Mouse (Mus musculus) lung, adult 10 weeks (tissue): ENCODE data around the gene Fat4. TPM values are rescaled to one million over a fixed set of nuclear protein-coding genes. Genes with fewer than 3 reads are reported as not detected.

Source experiments
- polyA plus RNA-seq: library from polyadenylated mRNA; stranded (reverse); fragments of 350-450 nt; fragmentation: Illumina TruSeq; extraction: RNeasy Lipid Tissue Mini Kit (QIAGEN cat#74804); gene quantifications from one replicate; pipeline ENCODE4 v1.2.3, GENCODE M21; 2014; ENCODE audit warnings: low read depth, low replicate concordance; ENCODE audit not compliant: insufficient read depth

Fat4 gene
- 0.82 TPM for polyA plus RNA-seq

GRCm38 (mm10) chr3:38886890-38887355 is at the start of gene Fat4:
TSS of gene Fat4 (plus strand) at chr3:38886940.

